Mouse (Mus musculus) thymus, adult 2 months (tissue): ENCODE results near the gene Zfp664.

Experiments
- CTCF ChIP-seq: fragments of 200-500 bp; IDR thresholded peaks from 2 replicates; pipeline ENCODE4 v1.5.1; 2012; ENCODE audit warnings: mild to moderate bottlenecking, control low read depth, low read length, moderate library complexity, borderline replicate concordance; ENCODE audit not compliant: control insufficient read depth, poor library complexity, insufficient read depth; ENCODE audit errors: extremely low read depth
- POLR2A ChIP-seq: fragments of 200-500 bp; IDR thresholded peaks from 2 replicates; pipeline ENCODE4 v1.6.1; 2012; ENCODE audit warnings: mild to moderate bottlenecking, low read length, control low read depth, moderate library complexity; ENCODE audit not compliant: control insufficient read depth, poor library complexity, insufficient read depth; ENCODE audit errors: extremely low read depth

- TF ChIP-seq CTCF, result no peak
- no peak for TF ChIP-seq POLR2A
These were observed 67.0 kb downstream of the Zfp664 start for GRCm38 (mm10) chr5:124929425-124930054.
